ENCODE assay signal across 33 mouse cellular contexts in genomic region chr10:91543167-91543918, GRCm38 (mm10).
"Had no signal": no experiment of that assay in that cellular context is flagged by ENCODE, and none has a peak within 500 bp of the region (broad histone marks: within the 10 kb centered on the region; RNA-seq: fewer than 3 reads in every experiment).

No protein-coding gene starts in this region.

- H3K27ac ChIP-seq: heart, adult 2 months; heart, embryonic 10.5 days; heart, embryonic 13.5 days; heart, embryonic 15.5 days; hindbrain, embryonic 10.5 days; hindbrain, embryonic 12.5 days; hindbrain, embryonic 13.5 days; hindbrain, embryonic 14.5 days; hindbrain, embryonic 15.5 days; hindbrain, postnatal 0 days; kidney, embryonic 15.5 days; kidney, postnatal 0 days; layer of hippocampus, adult 2 months had no signal

- H3K4me3 ChIP-seq: heart, adult 2 months; heart, embryonic 10.5 days; heart, embryonic 12.5 days; heart, embryonic 13.5 days; heart, embryonic 15.5 days; hindbrain, embryonic 10.5 days; hindbrain, embryonic 12.5 days; hindbrain, embryonic 13.5 days; hindbrain, embryonic 15.5 days; kidney, embryonic 15.5 days; layer of hippocampus, adult 2 months had no signal

- H3K9ac ChIP-seq: heart, embryonic 12.5 days; heart, embryonic 13.5 days; heart, embryonic 15.5 days; hindbrain, embryonic 12.5 days; hindbrain, embryonic 13.5 days; hindbrain, embryonic 14.5 days; hindbrain, embryonic 15.5 days; kidney, embryonic 15.5 days had no signal

- DNase-seq: heart, adult 18-20 months; heart, adult 2 months; heart, postnatal 10 days; heart, postnatal 14 days; heart, postnatal 36 days; heart, postnatal 4 days; kidney, adult 11 months; kidney, adult 18-20 months; kidney, adult 2 months; kidney, adult 8-10 months; kidney, postnatal 10 days; kidney, postnatal 14 days; kidney, postnatal 25 days; kidney, postnatal 36 days; kidney, postnatal 4 days; layer of hippocampus, adult 9-11 months; layer of hippocampus, postnatal 36 days had no signal

- H3K9me3 ChIP-seq: heart, embryonic 10.5 days; heart, embryonic 12.5 days; heart, embryonic 13.5 days; heart, embryonic 15.5 days; hindbrain, embryonic 10.5 days; hindbrain, embryonic 12.5 days; hindbrain, embryonic 13.5 days; hindbrain, embryonic 15.5 days; kidney, embryonic 15.5 days had no signal

- H3K36me3 ChIP-seq: heart, embryonic 10.5 days; heart, embryonic 12.5 days; heart, embryonic 13.5 days; heart, embryonic 15.5 days; hindbrain, embryonic 10.5 days; hindbrain, embryonic 12.5 days; hindbrain, embryonic 13.5 days; hindbrain, embryonic 15.5 days; kidney, embryonic 15.5 days had no signal

- ATAC-seq: hindbrain, embryonic 16.5 days; inflammation-experienced regulatory T-cells, adult 6 months had no signal

- H3K27me3 ChIP-seq: hindbrain, embryonic 12.5 days; hindbrain, embryonic 13.5 days; hindbrain, embryonic 15.5 days; kidney, embryonic 15.5 days had no signal

- H3K4me2 ChIP-seq: heart, embryonic 11.5 days; heart, embryonic 12.5 days; heart, embryonic 13.5 days; heart, embryonic 15.5 days; hindbrain, embryonic 12.5 days; hindbrain, embryonic 13.5 days; hindbrain, embryonic 14.5 days; hindbrain, embryonic 15.5 days; kidney, embryonic 15.5 days had no signal

- H3K4me1 ChIP-seq: heart, embryonic 15.5 days had no signal
